Mouse (Mus musculus): ENCODE data around the gene Wdr41. TPM values are rescaled to one million over a fixed set of nuclear protein-coding genes. Genes with fewer than 3 reads are reported as not detected.

The Wdr41 gene
- polyA plus RNA-seq, 1 experiment from 2014 or later: 16.3 TPM

DNA sequence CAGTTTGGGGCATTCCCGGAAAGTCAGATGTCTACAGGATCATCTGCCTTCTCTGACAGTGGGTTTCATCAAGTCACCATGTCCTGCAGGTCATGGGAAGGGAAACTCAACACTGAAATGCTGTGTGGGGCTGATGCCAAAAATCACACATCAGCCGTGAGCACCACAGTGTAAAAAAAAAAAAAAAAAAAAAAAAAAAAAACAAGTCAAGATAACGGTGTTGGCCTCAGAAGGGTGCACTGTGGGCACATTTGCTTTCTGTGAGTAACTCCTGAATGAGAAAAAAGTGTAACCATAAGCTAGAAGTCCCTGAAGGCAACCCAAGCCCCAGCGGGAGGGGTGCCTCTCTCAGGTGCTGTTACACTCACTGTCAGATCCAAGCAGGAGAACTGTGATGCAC is 74.3 kb downstream of the Wdr41 start:
- no peaks in the 10 kb centered on the region for H3K4me1 ChIP-seq (ENCODE audit: control insufficient read depth, insufficient read depth, low read length)
- H3K4me2 ChIP-seq: no peak overlapping the region
- no peak for ATAC-seq (replicated peaks; ENCODE audit: insufficient number of reproducible peaks, low FRiP score, low TSS enrichment)
- 64% methylated on average over 4 of the region's 4 CpGs for WGBS (ENCODE audit: insufficient replicate concordance)
- no peak overlapping the region for H3K27ac ChIP-seq (ENCODE audit: low read depth, low read length)
- no peaks in the 10 kb centered on the region for H3K27me3 ChIP-seq (ENCODE audit: control insufficient read depth, insufficient read depth, low read length)
- no peaks in the 10 kb centered on the region for H3K9me3 ChIP-seq (replicated peaks; ENCODE audit: control insufficient read depth, low read length)
- H3K36me3 ChIP-seq (ENCODE audit: control insufficient read depth, insufficient read depth, low read length): no peaks in the 10 kb centered on the region
- H3K4me3 ChIP-seq (ENCODE audit: low read depth, low read length): no peak overlapping the region
- no peak overlapping the region for H3K9ac ChIP-seq (ENCODE audit: low read depth, low read length)

DNA sequence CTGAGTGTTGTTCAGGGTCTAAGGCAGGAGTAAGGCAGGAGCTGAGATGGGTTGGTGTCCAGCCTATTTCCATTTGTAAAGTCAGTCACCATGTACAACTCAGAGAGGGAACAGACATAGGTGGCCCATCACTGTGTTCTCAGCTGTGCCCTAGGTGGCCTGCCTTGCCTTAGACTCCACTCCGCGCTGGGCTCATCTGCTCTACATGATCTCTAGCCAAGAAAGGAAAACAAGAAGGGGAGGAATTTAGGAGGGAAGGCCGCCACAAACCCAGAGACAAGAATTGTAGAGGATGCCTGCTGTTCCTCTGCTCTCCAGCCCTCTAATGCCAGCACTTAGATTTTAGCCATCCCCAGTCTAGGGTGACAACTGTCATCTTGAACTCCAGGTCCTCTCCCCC is 76.3 kb downstream of the Wdr41 start:
- H3K4me1 ChIP-seq (ENCODE audit: control insufficient read depth, insufficient read depth, low read length): no peaks in the 10 kb centered on the region
- no peaks in the 10 kb centered on the region for H3K27me3 ChIP-seq (ENCODE audit: control insufficient read depth, insufficient read depth, low read length)
- ATAC-seq (replicated peaks; ENCODE audit: insufficient number of reproducible peaks, low FRiP score, low TSS enrichment): no peak
- no peaks in the 10 kb centered on the region for H3K36me3 ChIP-seq (ENCODE audit: control insufficient read depth, insufficient read depth, low read length)
- no peak overlapping the region for H3K27ac ChIP-seq (ENCODE audit: low read depth, low read length)
- no peak overlapping the region for H3K4me2 ChIP-seq
- H3K9ac ChIP-seq (ENCODE audit: low read depth, low read length): no peak overlapping the region
- 70% methylated on average over 3 of the region's 3 CpGs for WGBS (ENCODE audit: insufficient replicate concordance)
- H3K9me3 ChIP-seq (replicated peaks; ENCODE audit: control insufficient read depth, low read length): no peaks in the 10 kb centered on the region
- H3K4me3 ChIP-seq (ENCODE audit: low read depth, low read length): no peak overlapping the region

DNA sequence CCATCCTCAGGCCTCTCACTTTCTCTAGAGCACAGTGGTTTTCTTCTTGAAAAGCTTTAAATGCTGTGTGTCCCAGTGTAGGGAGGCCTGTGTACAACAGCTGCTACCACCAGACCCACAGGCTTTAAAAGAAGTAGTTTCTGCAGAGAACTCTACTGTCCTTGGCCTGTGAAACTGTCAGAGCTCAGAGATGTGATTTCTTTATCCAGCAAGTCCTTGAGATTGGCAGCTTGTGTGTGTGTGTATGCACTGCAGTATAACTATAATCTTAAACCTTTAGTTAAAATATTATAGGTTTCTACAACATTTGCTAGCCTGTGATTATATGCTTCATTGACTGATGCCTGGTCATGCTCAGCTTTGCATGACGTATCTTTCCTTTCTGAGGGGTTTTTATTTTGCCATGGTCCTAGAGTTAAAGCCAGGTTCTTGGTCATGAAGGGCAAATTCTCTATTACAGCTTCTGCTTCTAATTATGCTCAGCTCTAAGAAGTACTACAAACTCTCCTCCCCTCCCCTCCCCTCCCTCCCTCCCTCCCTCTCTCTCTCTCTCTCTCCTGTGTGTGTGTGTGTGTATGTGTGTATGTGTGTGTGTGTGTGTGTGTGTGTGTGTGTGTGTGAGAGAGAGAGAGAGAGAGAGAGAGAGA is 79.7 kb downstream of the Wdr41 start:
- Histone ChIP-seq H3K27me3 (ENCODE audit: control insufficient read depth, insufficient read depth, low read length) (no peaks in the 10 kb centered on the region), H3K9me3 (replicated peaks; ENCODE audit: control insufficient read depth, low read length) (no peaks in the 10 kb centered on the region), H3K4me1 (ENCODE audit: control insufficient read depth, insufficient read depth, low read length) (no peaks in the 10 kb centered on the region), H3K27ac (ENCODE audit: low read depth, low read length) (no peak overlapping the region), H3K4me3 (ENCODE audit: low read depth, low read length) (no peak overlapping the region), H3K36me3 (ENCODE audit: control insufficient read depth, insufficient read depth, low read length) (no peaks in the 10 kb centered on the region), H3K4me2 (no peak overlapping the region), H3K9ac (ENCODE audit: low read depth, low read length) (no peak overlapping the region)
- 77% methylated on average over 1 of the region's 1 CpGs for WGBS (ENCODE audit: insufficient replicate concordance)
- no peak for ATAC-seq (replicated peaks; ENCODE audit: insufficient number of reproducible peaks, low FRiP score, low TSS enrichment)

DNA sequence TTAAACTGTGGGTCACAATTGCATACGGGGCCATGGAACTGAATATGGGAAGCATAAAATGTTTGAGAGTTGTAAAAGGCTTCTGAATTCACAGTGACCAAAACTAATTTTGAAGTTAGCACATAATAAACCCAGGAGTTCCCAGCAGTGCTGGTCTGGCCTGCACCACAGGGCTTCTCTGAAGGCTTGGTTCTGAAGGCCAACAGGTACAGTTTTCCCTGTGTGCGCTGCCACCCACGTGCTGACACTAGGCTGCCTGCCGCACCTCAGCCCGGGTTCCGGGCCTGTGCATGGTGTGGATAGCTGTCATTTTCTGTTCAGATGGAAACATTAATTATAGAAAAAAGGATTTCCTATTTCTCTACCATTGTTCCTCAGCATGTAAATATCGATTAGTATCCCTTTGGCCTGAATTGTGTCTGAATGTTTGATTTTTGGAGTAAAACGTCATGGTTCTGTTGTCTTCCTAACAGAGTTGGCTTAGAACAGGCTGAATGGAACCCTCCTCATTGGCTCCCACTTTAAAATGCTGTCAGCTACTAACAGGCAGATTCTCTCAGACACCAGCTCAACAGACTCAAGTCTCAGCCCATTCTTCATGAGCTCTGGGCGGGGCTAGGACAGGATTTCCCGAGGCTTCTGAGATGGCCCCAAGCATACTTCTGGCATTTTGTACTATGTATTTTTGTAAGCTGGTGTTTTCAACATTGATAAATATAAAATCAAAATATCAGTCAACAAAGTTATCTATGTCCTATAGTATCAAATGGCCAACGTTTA is 80.5 kb downstream of the Wdr41 start:
- Histone ChIP-seq H3K36me3 (ENCODE audit: control insufficient read depth, insufficient read depth, low read length) (no peaks in the 10 kb centered on the region), H3K4me3 (ENCODE audit: low read depth, low read length) (no peak overlapping the region), H3K4me2 (no peak overlapping the region), H3K9ac (ENCODE audit: low read depth, low read length) (no peak overlapping the region), H3K27ac (ENCODE audit: low read depth, low read length) (no peak overlapping the region), H3K4me1 (ENCODE audit: control insufficient read depth, insufficient read depth, low read length) (no peaks in the 10 kb centered on the region), H3K27me3 (ENCODE audit: control insufficient read depth, insufficient read depth, low read length) (no peaks in the 10 kb centered on the region), H3K9me3 (replicated peaks; ENCODE audit: control insufficient read depth, low read length) (no peaks in the 10 kb centered on the region)
- 78% methylated on average over 11 of the region's 11 CpGs for WGBS (ENCODE audit: insufficient replicate concordance)
- no peak for ATAC-seq (replicated peaks; ENCODE audit: insufficient number of reproducible peaks, low FRiP score, low TSS enrichment)

DNA sequence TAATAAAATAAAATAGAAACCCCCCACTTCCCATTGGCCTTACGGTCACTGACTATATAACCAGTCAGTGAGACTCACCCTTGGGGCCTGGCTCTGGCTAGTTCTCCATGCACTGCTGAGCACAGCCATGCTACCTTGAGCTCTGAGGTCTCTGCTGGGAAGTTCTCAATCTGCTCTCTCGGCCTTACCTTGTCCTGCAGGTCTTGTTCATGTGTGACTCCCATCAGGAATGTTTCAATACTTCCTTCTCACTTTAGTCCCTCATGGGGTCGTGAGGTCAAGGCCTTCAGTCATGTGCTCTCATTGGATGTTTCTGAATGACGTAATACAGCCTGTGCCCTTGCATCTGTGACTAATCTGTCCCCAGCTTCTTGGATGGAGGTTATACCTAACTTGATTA is 82.7 kb downstream of the Wdr41 start:
- WGBS (ENCODE audit: insufficient replicate concordance): 76% methylated on average over 4 of the region's 4 CpGs
- Histone ChIP-seq H3K9ac (ENCODE audit: low read depth, low read length) (no peak overlapping the region), H3K9me3 (replicated peaks; ENCODE audit: control insufficient read depth, low read length) (no peaks in the 10 kb centered on the region), H3K36me3 (ENCODE audit: control insufficient read depth, insufficient read depth, low read length) (no peaks in the 10 kb centered on the region), H3K27me3 (ENCODE audit: control insufficient read depth, insufficient read depth, low read length) (no peaks in the 10 kb centered on the region), H3K27ac (ENCODE audit: low read depth, low read length) (no peak overlapping the region), H3K4me1 (ENCODE audit: control insufficient read depth, insufficient read depth, low read length) (no peaks in the 10 kb centered on the region), H3K4me2 (no peak overlapping the region), H3K4me3 (ENCODE audit: low read depth, low read length) (no peak overlapping the region)
- ATAC-seq (replicated peaks; ENCODE audit: insufficient number of reproducible peaks, low FRiP score, low TSS enrichment): no peak

DNA sequence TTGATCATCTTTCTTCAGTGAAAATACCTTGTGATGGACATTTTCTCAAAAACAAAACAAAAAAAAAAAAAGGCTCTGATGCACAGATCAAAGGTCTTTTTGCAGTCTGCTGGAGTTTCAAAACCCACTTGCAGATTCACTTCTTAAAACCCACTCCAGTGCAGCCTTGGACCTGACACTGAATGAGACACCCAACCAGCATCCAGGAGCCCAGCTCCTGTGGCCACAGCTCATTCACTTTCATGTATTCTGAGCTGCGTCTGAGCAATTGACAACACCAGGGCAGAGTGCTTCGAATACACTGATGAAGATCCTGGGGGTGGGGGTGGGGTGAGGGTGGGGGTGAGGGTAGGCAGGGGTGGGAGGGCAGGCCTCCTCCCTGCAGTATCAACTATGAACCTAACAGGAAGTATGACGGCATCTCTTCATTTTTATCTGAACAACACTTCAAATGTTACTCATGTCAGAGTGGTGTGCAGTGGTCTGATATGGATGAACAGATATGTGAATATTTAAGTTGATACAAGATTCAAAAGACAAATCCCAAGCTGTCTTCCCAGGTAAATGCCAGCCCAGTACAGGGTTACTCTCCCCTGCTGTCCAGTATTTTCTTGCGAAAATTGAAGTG is 87.4 kb downstream of the Wdr41 start:
- Histone ChIP-seq H3K4me1 (ENCODE audit: control insufficient read depth, insufficient read depth, low read length) (no peaks in the 10 kb centered on the region), H3K4me3 (ENCODE audit: low read depth, low read length) (no peak overlapping the region), H3K4me2 (no peak overlapping the region), H3K27me3 (ENCODE audit: control insufficient read depth, insufficient read depth, low read length) (no peaks in the 10 kb centered on the region), H3K9me3 (replicated peaks; ENCODE audit: control insufficient read depth, low read length) (no peaks in the 10 kb centered on the region), H3K36me3 (ENCODE audit: control insufficient read depth, insufficient read depth, low read length) (no peaks in the 10 kb centered on the region), H3K9ac (ENCODE audit: low read depth, low read length) (no peak overlapping the region), H3K27ac (ENCODE audit: low read depth, low read length) (no peak overlapping the region)
- ATAC-seq (replicated peaks; ENCODE audit: insufficient number of reproducible peaks, low FRiP score, low TSS enrichment): no peak
- 56% methylated on average over 4 of the region's 4 CpGs for WGBS (ENCODE audit: insufficient replicate concordance)

DNA sequence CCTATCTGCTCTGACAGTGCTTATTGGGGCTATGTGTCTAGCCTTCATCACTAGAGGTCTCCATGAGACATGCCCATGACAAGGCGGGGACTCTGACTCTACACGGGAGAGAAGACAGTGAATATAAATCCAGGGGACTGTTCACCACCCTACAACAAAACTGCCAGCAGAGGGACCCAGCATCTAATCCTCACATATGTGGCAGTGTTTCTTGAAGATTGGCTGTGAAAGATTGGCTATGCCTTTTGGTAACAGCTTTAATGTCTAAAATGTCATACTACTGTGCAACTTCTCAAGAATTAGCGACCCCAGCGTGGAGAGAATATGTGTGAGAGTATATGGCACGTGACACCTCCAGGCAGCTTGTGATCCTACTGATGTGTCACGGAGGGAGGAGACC is 91.7 kb downstream of the Wdr41 start:
- WGBS (ENCODE audit: insufficient replicate concordance): 64% methylated on average over 6 of the region's 6 CpGs
- no peak overlapping the region for H3K9ac ChIP-seq (ENCODE audit: low read depth, low read length)
- ATAC-seq (replicated peaks; ENCODE audit: insufficient number of reproducible peaks, low FRiP score, low TSS enrichment): no peak

DNA sequence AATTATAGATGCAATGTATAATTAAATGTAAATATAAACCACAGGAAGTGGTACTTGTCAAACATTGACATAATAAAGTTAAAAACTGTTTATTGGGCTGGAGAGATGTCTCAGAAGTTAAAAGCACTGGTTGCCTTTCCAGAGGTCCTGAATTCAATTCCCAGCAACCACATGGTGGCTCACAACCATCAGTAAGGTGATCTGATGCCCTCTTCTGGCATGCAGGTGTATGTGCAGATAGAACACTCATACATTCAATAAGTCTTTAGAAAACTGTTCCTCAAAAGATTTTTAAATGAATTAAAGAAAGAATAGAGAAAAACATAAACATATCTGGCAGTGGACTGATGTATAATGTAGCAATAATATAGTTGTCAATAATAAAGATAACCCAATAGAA is 94.1 kb downstream of the Wdr41 start:
- no peak overlapping the region for H3K4me3 ChIP-seq (ENCODE audit: low read depth, low read length)
- no peak for ATAC-seq (replicated peaks; ENCODE audit: insufficient number of reproducible peaks, low FRiP score, low TSS enrichment)
- H3K4me2 ChIP-seq: no peak overlapping the region
- no peak overlapping the region for H3K9ac ChIP-seq (ENCODE audit: low read depth, low read length)
- no peaks in the 10 kb centered on the region for H3K9me3 ChIP-seq (replicated peaks; ENCODE audit: control insufficient read depth, low read length)
- no peaks in the 10 kb centered on the region for H3K4me1 ChIP-seq (ENCODE audit: control insufficient read depth, insufficient read depth, low read length)
- H3K27me3 ChIP-seq (ENCODE audit: control insufficient read depth, insufficient read depth, low read length): no peaks in the 10 kb centered on the region
- H3K27ac ChIP-seq (ENCODE audit: low read depth, low read length): no peak overlapping the region
- H3K36me3 ChIP-seq (ENCODE audit: control insufficient read depth, insufficient read depth, low read length): no peaks in the 10 kb centered on the region

More for the DNA sequence above, 91.7 kb downstream of the Wdr41 start:
- Histone ChIP-seq H3K4me2 (no peak overlapping the region), H3K4me3 (ENCODE audit: low read depth, low read length) (no peak overlapping the region), H3K9me3 (replicated peaks; ENCODE audit: control insufficient read depth, low read length) (no peaks in the 10 kb centered on the region), H3K36me3 (ENCODE audit: control insufficient read depth, insufficient read depth, low read length) (no peaks in the 10 kb centered on the region), H3K4me1 (ENCODE audit: control insufficient read depth, insufficient read depth, low read length) (no peaks in the 10 kb centered on the region), H3K27me3 (ENCODE audit: control insufficient read depth, insufficient read depth, low read length) (no peaks in the 10 kb centered on the region), H3K27ac (ENCODE audit: low read depth, low read length) (no peak overlapping the region)
